Mouse (Mus musculus) kidney, postnatal 0 days (tissue): Measurements from ENCODE around the gene Zfp787. TPM values are rescaled to one million over a fixed set of nuclear protein-coding genes. Genes with fewer than 3 reads are reported as not detected.
A peak's percentile ranks its signal among the peaks of the same experiment; 100 is the strongest.

Experiments used
- ATAC-seq: fragments of 200-750 bp; cut with Nextera tagmentation; replicated peaks from 2 replicates; pipeline ENCODE4 v1.8.0; 2017; ENCODE audit warnings: low read depth, moderate number of reproducible peaks, moderate TSS enrichment, moderate library complexity; ENCODE audit not compliant: low FRiP score
- DNase-seq: peaks from one replicate; pipeline ENCODE4 v3.0.0-alpha.2; 2016; ENCODE audit warnings: low spot score
- H3K27ac ChIP-seq: fragments of 300-500 bp; sonication (generic); 2 replicates; pipeline ENCODE4 v1.5.1; 2014; ENCODE audit warnings: mild to moderate bottlenecking
- H3K27me3 ChIP-seq: fragments of 300-500 bp; sonication (generic); 2 replicates; pipeline ENCODE4 v1.6.1; 2014; ENCODE audit warnings: low read length, mixed read lengths; ENCODE audit not compliant: insufficient read depth
- H3K36me3 ChIP-seq: fragments of 300-500 bp; sonication (generic); 2 replicates; pipeline ENCODE4 v1.6.1; 2014; ENCODE audit warnings: low read length, mixed read lengths; ENCODE audit not compliant: insufficient read depth
- H3K4me1 ChIP-seq: fragments of 300-500 bp; sonication (generic); replicated peaks from 2 replicates; pipeline ENCODE4 v1.6.1; 2014; ENCODE audit warnings: antibody characterized with exemption, low read length, mixed read lengths; ENCODE audit not compliant: insufficient read depth
- H3K4me2 ChIP-seq: fragments of 300-500 bp; sonication (generic); 2 replicates; pipeline ENCODE4 v1.6.1; 2014; ENCODE audit warnings: mild to moderate bottlenecking, low read length, moderate library complexity, mixed read lengths
- H3K4me3 ChIP-seq: fragments of 300-500 bp; sonication (generic); replicated peaks from 2 replicates; pipeline ENCODE4 v1.5.1; 2014; ENCODE audit warnings: low read depth, low read length
- H3K9ac ChIP-seq: fragments of 300-500 bp; sonication (generic); 2 replicates; pipeline ENCODE4 v1.6.1; 2014; ENCODE audit warnings: low read depth, low read length
- H3K9me3 ChIP-seq: fragments of 300-500 bp; sonication (generic); replicated peaks from 2 replicates; pipeline ENCODE4 v1.6.1; 2016; ENCODE audit warnings: low read length, inconsistent platforms, mixed read lengths
- CTCF ChIP-seq: IDR thresholded peaks from 2 replicates; pipeline ENCODE4 v1.5.1; 2016; ENCODE audit warnings: antibody characterized with exemption, low read depth, mild to moderate bottlenecking, moderate library complexity
- WGBS: fragments of 180-500 bp; shearing (Covaris S2); extraction: QIAGEN DNeasy Blood & Tissue Kit; methylation state at CpG from one replicate; pipeline ENCODE4 v1.1.7; 2014; 5-methylcytosine and 5-hydroxymethylcytosine counted together
- polyA plus RNA-seq: library from polyadenylated mRNA; unstranded; fragments of >200 nt; fragmentation: Nextera tagmentation; extraction: Ambion mirVana; gene quantifications from 2 replicates; pipeline ENCODE4 v1.2.1, GENCODE M21; 2015

The Zfp787 gene
- polyA plus RNA-seq, 1 experiment from 2014 or later = 72.0 TPM

DNA sequence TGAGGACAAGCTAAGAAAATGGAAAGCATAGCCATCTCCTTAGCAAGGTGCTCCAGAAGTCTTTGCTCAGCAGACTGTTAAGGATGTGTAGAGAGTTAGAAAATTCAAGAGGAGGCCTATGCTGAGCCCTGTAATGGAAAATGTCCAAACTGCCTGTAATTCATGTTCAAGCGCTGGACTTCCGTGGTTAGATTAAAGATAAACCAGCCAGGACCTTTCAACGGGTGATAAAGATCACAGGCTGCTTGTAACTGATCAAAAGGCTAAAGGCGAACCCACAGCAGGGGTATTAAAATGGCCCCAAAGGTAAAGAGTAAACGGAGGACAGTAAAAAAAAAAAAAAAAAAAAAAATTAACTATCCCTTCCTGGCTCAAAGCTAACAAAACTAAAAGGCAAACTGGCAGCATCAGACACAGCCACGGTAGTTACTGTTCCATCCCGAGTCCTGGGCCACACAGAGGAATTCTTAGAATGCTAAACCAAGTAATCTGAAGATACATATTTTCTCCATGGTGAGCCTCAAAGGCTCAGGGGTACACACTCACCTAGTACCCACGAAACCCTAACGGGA is 1.2 kb upstream of the Zfp787 start:
- Histone ChIP-seq H3K9me3 (no peaks in the 10 kb centered on the region), H3K9ac (no peak overlapping the region), H3K4me2 (peak overlapping the region; percentile 81), H3K27me3 (no peaks in the 10 kb centered on the region), H3K4me3 (peak overlapping the region; percentile 83), H3K27ac (peak overlapping the region; percentile 96), H3K4me1 (peaks cover 17% of the 10 kb centered on the region), H3K36me3 (no peaks in the 10 kb centered on the region)
- no peak for DNase-seq
- 30% methylated on average over 9 of the region's 9 CpGs for WGBS
- ATAC-seq = no peak
- TF ChIP-seq CTCF = no peak

DNA sequence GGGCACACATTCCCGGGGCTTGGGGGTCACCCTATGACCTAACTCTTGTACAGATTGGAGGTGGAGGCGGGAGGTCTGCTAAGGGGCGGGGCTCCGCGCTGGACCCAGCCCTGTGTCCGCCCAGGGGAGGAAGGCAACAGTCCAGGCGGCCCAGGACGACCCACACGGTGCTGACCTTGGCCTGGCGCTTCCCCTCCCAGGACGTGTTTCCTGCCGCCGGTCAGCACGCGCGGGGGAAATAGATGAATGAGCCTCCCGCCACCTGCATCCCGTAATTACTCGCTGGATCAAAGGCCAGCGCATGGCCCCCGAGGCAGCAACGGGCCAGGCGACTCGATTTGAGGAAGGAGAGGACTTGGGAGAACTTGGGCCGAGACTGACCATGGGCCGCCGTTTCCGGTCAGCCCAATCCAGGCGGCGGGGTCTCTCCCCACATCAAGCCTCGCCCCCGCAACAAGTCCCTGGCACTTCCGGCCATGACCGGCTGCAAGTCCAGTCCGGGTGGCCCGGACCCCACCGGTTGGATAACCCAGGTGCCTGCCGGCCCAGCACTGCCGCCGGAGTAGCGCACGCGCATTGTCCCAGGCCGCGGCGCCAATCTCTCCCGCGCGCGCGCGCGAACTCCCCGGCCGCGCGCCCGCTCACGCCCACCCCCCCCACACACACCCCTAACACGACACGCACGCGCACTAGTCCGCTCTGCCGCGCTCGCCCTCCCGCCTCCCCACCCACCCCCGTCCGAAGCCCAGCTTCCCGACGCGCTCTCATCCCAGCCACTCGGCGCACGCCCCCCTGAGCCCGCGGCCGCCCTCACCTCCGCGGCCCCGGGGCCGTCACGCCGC is 545 bp downstream of the Zfp787 start:
- H3K36me3 ChIP-seq = no peaks in the 10 kb centered on the region
- peak overlapping the region; percentile 96 for H3K27ac ChIP-seq
- H3K9ac ChIP-seq = peak overlapping the region; percentile 90
- under 1% methylated on average over 73 of the region's 85 CpGs for WGBS
- peak overlapping the region; percentile 83 for H3K4me3 ChIP-seq
- H3K4me2 ChIP-seq = peak overlapping the region; percentile 81
- peaks cover 29% of the 10 kb centered on the region for H3K4me1 ChIP-seq
- H3K9me3 ChIP-seq = no peaks in the 10 kb centered on the region
- ATAC-seq (peak; percentile 77), DNase-seq (peak; percentile 86)
- TF ChIP-seq CTCF = no peak
- no peaks in the 10 kb centered on the region for H3K27me3 ChIP-seq

DNA sequence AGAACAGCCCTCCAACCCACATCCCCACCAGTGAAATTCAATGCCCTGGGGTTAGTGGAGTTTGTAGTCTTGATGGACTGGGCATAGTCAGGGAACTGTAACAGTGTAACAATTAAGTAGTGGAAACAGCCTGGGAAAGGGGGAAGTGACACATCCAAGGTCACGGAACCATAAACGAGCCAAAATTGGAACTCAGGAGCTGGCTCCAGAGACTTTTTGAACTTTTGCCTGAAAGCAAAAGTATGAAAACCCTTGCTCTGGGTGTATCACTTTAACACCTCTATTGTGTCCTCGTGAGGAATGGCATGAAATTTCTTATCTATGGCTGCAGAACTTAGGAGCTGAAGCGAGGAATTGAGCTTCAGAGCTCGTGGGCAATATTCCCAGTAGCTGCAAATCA is 1.6 kb downstream of the Zfp787 start:
- Histone ChIP-seq H3K4me3 (peak overlapping the region; percentile 83; the same call in 1 of the 2 replicates), H3K27me3 (no peaks in the 10 kb centered on the region), H3K9me3 (no peaks in the 10 kb centered on the region), H3K36me3 (no peaks in the 10 kb centered on the region), H3K27ac (peak overlapping the region; percentile 96), H3K4me1 (peaks cover 29% of the 10 kb centered on the region), H3K4me2 (peak overlapping the region; percentile 81), H3K9ac (peak overlapping the region; percentile 4; the same call in 1 of the 2 replicates)
- no peak for DNase-seq
- no peak for TF ChIP-seq CTCF
- no peak for ATAC-seq
- 34% methylated on average over 5 of the region's 5 CpGs for WGBS

DNA sequence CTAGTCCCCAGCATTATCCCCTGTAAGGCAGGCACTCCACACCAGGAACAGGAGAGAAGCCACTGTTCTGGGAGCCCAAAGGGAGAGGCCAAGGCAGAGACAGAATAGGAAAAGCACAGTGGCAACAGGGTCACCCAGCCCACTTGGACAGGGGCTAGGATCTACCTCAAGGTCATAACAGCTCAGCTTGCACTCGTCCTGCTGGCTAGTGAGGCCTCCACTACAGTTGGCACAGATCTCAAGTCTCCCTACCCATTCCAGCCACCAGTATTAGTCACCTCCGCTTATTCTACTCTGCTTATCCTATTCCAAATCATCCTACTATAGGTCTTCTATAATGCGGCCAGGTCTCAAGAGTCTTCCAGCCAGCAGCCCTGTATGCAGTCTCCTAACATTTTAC is 2.7 kb downstream of the Zfp787 start:
- Histone ChIP-seq H3K36me3 (no peaks in the 10 kb centered on the region), H3K4me2 (0 out of 2 replicates have a peak overlapping the region, but pooled peaks have one; percentile 81), H3K27me3 (no peaks in the 10 kb centered on the region), H3K27ac (no peak overlapping the region), H3K4me3 (no peak overlapping the region), H3K4me1 (peaks cover 30% of the 10 kb centered on the region), H3K9me3 (no peaks in the 10 kb centered on the region), H3K9ac (0 out of 2 replicates have a peak overlapping the region, but pooled peaks have one; percentile 4)
- 80% methylated on average over 3 of the region's 3 CpGs for WGBS
- no peak for DNase-seq
- no peak for TF ChIP-seq CTCF
- no peak for ATAC-seq

DNA sequence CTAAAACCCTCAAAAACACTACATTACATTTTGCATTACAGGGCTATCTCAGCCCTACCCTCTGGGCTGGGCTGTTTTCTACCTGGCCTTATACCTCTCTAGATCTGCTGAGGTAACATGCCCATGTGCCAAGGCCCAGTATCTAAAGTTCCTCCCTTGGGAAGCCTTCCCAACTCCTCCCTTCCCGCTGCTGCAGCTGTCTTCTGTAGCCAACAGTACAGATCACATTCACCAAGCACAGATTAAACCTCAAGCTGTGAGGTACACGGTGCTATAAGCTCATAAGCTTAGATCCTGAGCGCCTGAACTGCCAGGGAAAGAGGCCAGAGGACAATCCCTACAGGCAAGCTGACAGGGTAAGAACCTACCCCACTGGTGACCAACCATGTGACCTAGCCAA is 3.8 kb downstream of the Zfp787 start:
- WGBS = 80% methylated on average over 3 of the region's 3 CpGs
- H3K9ac ChIP-seq = no peak overlapping the region
- H3K4me3 ChIP-seq = no peak overlapping the region
- DNase-seq (no peak), ATAC-seq (no peak)
- H3K27me3 ChIP-seq = no peaks in the 10 kb centered on the region
- TF ChIP-seq CTCF = no peak
- H3K4me2 ChIP-seq = no peak overlapping the region
- H3K36me3 ChIP-seq = no peaks in the 10 kb centered on the region
- no peak overlapping the region for H3K27ac ChIP-seq
- H3K9me3 ChIP-seq = no peaks in the 10 kb centered on the region
- peaks cover 35% of the 10 kb centered on the region for H3K4me1 ChIP-seq

DNA sequence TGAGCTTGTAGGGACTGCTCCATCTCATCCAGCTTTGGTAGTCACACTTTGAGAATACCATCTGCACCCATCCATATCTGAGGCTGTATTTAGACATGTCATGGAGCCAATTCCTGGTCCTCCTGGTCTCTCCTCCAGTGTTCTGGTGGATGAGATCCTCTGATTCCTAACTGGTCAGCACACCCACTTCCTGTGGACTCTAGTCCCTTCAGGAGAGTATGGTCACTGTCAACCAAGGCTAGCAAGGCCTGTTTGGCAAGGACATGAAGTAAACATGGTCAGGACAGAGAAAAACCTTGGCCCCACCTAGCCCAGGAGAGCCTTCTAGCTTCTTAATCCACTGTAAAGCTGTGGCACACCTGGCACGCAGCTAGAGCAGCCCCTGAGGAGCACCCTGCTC is 4.5 kb downstream of the Zfp787 start:
- no peak overlapping the region for H3K9ac ChIP-seq
- H3K36me3 ChIP-seq = no peaks in the 10 kb centered on the region
- DNase-seq (no peak), ATAC-seq (no peak)
- no peaks in the 10 kb centered on the region for H3K9me3 ChIP-seq
- no peak overlapping the region for H3K4me2 ChIP-seq
- no peak for TF ChIP-seq CTCF
- 94% methylated on average over 1 of the region's 1 CpGs for WGBS
- peaks cover 40% of the 10 kb centered on the region for H3K4me1 ChIP-seq
- no peak overlapping the region for H3K4me3 ChIP-seq
- no peaks in the 10 kb centered on the region for H3K27me3 ChIP-seq
- H3K27ac ChIP-seq = no peak overlapping the region
